Mouse (Mus musculus) left cerebral cortex, postnatal 25 days (tissue): ENCODE measurements at regions not wholly inside any gene's neighbourhood (a gene's known extent, or its start where the extent isn't known, plus 50 kb on each side); places are given as distances from the start of the nearest gene placed in this dataset.

ENCODE experiments used
- DNase-seq, 2 experiments: peaks; one replicate each; pipeline ENCODE4 v3.0.0; 2022; ENCODE audit warnings: low spot score in 2 of 2, mixed read lengths in 1 of 2
- intact Hi-C: fragments of 180-260 bp; cut with DNase I; formaldehyde crosslinking; loops from one replicate; pipeline ENCODE4 v1.15.1; 2025

DNA sequence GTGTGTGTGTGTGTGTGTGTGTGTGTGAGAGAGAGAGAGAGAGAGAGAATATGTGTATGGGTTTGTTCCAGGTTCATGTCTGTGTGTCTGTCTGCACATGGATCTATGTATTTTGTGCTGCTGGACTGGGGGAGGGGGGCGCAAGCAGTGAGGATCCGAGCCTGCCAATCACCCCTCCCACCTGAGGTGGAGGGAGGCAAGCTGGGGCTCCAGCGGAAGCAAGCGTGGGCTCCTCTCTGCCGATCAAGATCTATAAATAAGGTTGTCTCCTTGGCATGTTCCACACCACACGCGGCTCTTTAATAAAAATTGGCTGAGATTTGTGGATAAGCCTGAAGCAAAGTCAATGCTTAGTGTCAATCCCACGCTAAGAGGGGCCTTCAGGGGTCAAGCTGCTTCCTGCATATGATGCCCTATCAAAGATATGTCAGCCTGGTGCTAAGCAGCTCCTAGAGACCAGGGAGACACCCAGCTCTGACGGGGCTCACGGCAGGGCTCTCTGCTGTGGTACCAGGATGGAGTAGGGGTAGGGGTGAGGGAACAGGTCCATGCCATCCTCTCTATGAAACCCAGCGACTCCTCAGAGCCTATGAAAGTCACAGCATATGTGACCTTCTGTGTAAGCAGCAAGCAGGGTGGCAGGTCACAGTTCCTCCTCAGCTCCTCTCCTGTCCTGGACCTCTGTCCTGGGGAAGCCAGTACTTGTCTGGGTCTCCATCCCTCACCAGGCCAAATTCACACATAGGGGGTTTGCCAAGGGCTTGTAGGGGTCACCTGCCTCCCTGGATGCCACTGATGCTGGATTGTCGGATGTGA is 102.0 kb upstream of the Mvb12b start:
- DNase-seq: peak in 1 of 2 experiments; percentile 43
- intact Hi-C loops: no loop called here

DNA sequence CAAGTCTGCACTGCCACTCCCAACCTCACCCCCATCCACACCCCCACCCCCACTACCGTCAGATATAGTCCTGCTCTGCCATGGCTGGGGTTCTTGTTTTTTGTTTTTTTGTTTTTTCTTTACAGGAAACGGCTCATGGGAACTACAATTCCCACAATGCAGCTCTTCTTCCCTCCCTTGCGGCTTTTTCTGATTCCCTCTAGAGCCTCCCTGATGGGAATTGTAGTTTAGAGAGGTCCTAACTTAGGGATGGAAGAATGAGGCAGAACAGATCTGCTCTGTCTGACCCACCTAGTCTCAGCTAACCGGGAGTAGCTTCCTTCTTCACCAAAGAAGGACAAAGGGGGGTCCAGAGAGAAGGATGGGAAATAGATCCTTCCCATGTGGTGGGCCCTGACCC is 98.7 kb upstream of the Mvb12b start:
- peak; percentile 44 to 75 for DNase-seq

DNA sequence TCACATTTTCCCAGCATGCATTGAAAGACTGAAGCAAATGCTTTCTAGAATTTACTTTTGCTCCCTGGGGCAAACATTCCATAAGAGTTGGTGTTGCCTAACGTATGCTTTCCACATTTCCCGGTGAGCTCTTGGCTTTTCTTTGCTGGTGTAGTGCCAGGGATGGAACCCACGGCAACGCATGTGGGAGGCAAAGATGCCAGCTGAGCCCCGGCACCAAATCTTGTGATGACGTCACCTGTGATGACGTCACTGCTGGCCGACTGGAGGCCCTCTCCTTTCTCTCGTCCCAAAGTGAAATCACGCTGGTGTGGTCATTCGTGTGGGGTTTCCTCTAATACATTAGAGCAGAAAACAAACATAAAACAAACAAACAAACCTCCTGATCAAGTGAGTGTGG is 97.6 kb upstream of the Mvb12b start:
- intact Hi-C loops: no loop called here
- DNase-seq: peak in 1 of 2 experiments; percentile 28

More for the DNA sequence above, 98.7 kb upstream of the Mvb12b start:
- intact Hi-C loops: no loop called here

DNA sequence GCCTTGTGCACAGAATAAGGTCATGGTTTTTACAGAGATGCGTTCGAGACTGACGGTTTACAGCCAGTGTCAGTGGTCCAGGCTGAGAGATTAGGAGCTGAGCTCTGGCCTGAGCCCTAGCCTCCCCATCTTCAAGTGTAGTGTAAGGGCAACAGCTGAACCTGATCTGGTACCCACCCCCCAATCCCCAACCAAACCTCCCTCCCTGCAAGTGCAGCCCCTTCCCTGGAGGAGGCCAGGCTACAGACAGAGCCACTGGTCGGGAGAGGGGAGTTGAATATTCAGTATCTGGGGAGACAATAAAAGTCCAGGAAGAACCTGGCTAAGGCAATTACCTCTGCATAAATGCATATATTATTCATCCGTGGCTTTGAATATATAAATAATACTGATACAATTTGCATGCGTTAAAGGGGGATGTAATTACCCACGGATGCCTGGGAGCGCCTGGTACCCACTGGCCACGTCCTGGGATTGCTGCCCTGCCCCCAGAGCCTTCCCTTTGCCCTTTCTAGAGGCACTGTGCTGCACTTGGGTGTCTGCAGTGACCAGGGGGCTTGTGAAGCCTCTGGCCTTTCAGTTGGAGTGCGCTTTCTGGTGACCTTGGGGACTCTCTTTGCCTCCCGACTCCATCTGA is 95.5 kb upstream of the Mvb12b start:
- no peak for DNase-seq
- intact Hi-C loops: no loop called here

DNA sequence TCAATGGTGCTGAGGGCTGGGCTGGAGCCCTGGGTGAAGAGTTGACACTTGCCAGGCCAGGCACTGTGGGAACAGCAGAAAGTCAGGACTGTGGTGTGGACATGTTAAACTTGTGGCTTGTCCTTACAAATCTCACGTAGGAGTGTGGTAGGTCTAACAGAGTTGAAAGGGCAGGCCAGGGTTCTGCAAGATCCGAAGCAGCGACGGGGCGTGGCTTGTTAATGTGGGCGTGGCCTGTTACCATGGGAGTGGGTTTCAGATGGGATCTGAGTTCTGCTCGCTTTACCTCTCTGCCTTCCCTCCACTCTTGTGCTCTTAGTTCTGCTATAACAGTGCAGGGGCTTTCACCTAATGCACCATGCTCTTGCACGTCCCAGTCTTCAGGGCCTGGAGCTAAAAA is 94.2 kb upstream of the Mvb12b start:
- intact Hi-C loops: no loop called here
- no peak for DNase-seq

DNA sequence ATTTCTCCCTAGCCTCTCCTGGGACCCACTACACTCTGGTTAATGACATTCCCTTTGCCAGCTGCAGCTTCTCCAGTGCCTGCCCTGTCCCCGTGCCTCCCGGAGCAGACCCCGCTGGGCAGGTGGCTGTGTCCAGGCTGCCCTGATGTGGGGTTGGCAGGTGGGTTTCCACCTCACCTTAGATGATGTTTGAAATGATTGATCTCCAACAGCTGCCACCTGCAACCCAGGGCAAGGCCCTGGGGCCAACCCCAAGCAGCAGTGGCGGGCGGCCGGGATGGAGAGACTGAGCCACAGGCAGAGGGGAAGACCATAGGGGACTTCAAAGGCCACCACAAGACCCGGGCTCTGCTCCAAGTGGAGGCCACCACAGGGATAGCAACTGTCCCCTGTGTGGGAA is 93.6 kb upstream of the Mvb12b start:
- no peak for DNase-seq
- intact Hi-C loops: no loop called here

DNA sequence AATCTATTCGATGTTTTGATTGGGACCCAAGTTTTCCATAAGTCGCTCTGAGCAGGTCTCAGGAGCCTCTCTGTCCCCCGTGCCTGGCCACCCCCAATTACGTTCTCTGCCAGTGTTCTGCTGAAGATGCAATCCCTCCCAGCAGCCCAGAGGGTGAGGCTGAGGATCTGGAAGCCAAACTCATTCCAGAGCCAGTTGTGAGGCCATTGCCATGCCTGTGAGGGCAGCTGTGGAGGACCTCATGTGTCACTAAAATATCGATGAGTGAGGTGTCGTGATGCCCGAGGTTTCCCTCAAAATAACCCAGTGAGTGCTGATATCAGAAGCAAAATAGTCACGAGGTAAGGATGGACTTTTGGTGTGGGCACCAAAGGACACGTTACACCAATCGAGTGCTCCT is 93.1 kb upstream of the Mvb12b start:
- no peak for DNase-seq

DNA sequence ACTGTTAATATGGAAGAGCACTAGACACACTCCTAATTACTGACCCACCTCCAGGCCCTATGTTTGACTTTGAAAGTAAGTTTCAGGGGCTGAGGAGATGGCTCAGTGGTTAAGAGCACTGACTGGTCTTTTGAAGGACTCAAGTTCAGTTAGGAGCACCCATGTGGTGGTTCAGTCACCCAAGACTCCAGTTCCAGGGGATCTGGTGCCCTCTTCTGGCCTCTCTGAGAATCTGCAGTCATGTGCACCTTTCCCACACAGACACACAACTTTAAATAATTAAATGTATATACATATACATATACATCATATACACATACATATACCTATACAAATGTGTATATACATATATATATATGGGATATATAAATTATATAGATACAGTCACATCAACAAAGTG is 91.5 kb upstream of the Mvb12b start:
- intact Hi-C loops: no loop called here
- DNase-seq: no peak

More for the DNA sequence above, 93.1 kb upstream of the Mvb12b start:
- intact Hi-C loops: no loop called here

DNA sequence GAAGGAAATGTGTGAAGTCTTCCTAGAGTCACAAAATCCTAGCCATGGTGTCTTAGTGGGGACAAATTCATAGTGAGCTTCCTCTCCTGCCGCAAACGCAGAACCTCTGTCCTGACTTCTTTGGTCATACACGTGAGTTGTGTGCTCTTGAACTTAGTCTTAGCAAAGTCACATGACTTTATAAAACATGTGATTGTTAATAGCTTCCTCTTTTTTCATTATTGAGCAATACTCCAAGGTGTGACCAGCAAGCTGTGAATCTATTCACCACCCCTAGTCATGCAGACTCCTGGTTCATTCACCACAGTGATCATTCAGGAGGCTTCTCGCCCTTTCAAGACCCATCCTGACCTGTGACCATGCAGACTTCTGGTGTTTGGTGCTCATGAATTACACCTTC is 90.8 kb upstream of the Mvb12b start:
- intact Hi-C loops: no loop called here
- DNase-seq: no peak

DNA sequence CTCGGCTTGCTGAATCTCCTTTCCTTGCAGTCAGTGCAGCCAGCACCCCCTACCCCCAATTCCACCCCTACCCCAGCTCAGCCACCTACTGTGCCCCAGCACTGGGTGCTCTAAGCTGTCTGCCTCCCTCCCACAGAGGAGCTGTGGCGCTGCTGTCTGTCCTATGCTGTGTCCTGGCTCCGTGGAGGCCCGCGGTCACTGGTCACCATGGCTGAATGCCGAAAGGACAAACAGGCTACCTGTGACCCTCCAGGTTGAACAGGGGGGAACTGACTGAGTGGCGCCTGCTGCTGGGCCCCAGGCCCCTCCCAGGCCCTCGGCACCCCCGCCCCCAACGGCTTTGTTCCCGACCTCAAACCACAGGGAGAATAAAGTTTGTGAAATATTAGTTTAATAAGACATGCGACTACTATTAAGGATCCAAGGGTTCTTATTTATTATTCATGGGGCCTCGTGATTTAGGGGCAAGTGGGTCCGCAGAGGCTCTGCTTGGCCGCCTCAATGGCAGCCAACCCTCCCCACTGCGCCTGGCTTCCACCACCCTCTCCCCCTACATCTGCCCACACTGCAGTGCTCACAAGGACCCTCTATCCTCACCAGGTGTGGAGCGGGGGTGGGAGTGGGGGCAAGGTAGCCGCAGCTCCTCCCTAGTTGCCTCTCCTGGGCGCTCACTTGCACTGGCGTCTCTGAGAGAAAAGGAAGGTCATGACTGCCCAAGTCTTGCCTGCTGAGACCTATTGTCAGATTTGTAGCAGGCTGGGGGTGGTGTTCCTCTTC is 90.0 kb upstream of the Mvb12b start:
- DNase-seq: no peak
- intact Hi-C loops: no loop called here

DNA sequence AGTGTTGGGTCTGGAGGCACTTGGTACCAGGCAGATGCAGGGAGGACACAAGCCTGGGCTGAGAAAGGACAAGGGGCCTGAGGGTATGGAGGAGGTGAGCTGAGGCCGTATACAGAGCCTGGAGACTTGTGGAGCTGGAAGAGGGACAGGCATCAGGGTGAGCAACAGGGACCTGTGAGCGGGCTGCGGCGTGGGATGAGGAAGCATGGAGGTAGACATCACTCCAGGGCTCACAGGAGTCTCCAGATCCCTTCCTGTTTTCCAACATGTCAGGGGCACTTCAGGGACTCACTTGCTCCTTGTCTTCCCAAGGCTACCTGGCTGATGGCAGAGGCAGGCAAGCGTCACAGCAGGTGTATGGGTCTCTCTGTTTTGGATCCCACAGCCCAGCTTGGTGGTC is 89.4 kb upstream of the Mvb12b start:
- intact Hi-C loops: no loop called here
- DNase-seq: no peak

DNA sequence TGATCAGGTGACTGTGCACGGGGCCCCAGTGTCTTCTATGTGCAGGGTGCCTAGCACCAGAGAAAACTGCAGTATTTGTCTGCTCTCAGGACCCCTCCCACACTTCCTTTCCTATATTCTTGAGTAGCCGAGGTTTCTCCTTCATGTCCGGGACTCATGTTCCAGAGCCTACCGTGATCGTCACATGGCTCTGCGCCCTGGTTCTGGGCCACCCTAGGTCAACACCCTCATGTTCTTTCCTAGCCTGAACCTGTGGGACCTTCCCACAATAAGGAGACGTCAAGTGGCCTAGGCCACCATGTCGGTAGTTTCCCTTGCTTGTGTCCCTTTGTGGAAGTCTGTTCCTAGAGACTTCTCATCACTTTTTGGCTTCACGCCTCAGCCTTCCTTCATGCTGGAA is 88.4 kb upstream of the Mvb12b start:
- intact Hi-C loops: no loop called here

DNA sequence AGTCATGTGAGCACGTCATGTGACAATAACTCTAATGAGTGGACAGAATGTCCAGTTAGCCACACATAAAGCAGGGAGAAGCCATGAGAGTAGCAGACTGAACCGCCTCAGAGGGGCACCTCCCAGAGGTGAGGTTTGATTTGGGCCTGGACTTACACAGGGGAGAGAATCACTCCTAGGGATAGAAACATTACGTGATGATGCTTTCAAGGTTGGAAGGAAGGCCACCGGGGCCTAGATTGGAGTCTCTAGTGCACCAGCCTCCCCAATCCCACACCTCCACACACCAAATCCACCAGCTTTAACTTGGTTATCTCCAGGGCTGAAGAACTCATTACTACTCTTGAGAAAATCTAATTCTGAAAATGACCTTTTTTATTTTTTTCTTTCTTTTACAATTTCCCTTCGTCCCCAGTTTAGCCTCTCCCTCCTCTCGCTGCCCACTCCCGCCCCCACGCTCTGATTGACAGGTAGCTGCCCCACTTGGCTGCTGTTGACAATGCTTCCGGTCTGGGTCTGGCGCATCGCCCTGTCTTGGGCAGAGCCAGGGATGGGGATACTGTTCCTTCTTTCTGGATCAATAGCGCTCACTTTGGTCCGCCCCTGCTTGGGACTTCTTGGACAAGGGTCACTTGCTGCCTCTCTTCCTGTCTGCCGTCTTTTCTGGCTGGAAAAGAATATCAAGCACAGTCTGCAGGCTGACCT is 87.8 kb upstream of the Mvb12b start:
- intact Hi-C loops: no loop called here
- DNase-seq: peak in 1 of 2 experiments; percentile 28

More for the DNA sequence above, 88.4 kb upstream of the Mvb12b start:
- no peak for DNase-seq

DNA sequence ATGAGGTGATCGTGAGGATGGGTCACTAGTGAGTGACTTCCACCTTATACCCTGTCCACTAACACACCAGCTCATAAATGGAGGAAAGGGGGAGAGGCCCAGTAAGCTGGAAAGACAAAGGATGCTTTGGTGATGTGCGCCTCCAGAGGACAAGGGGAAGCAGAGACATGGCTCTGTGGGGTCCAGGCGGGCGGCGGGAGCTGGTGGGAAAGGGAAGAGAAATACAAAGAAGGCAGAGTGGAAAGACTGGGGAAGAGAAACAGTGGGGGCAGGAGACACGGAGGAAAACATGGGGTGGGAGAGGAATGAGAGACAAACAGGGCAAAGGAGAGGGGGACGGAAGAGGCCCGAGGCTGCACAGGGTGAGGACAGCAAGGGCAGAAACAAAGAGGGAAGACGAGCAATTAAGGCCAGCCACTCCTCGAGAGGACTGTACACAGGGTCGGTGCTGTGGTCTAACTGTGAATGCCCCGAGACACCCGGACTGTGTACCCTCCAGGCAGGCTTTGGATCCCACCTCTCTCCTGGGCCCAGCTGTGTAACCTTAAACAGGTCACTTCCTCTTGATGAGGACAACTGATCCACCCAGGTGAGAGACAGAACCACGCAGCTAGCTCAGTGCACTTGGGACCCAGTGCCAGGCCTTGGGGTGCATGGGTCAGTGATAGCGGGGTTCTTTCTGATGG is 87.1 kb upstream of the Mvb12b start:
- DNase-seq: no peak
- intact Hi-C loops: loop anchor here (5.0 kb wide), 3 partner anchors 228 to 542 kb away; no protein-coding TSS in a partner anchor

DNA sequence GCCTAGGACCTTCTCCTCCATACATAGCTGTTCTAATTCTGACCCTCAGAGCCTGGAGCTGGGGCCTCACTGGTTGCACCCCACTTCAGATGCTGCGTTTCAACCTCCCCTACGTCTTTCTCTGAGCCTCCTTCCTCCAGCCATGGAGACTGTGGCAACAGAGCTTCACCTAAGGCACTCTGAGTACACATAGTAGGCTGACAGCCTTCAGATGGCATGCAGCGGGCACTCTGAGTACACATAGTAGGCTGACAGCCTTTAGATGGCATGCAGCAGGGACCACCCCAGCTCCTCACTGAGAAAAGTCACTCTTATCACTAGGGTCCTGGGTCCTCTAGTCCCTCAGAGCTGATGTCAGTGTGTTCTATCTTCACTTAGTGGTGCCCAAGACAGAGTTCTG is 86.3 kb upstream of the Mvb12b start:
- intact Hi-C loops: loop anchor here (5.0 kb wide), 3 partner anchors 227 to 543 kb away; no protein-coding TSS in a partner anchor
- no peak for DNase-seq

DNA sequence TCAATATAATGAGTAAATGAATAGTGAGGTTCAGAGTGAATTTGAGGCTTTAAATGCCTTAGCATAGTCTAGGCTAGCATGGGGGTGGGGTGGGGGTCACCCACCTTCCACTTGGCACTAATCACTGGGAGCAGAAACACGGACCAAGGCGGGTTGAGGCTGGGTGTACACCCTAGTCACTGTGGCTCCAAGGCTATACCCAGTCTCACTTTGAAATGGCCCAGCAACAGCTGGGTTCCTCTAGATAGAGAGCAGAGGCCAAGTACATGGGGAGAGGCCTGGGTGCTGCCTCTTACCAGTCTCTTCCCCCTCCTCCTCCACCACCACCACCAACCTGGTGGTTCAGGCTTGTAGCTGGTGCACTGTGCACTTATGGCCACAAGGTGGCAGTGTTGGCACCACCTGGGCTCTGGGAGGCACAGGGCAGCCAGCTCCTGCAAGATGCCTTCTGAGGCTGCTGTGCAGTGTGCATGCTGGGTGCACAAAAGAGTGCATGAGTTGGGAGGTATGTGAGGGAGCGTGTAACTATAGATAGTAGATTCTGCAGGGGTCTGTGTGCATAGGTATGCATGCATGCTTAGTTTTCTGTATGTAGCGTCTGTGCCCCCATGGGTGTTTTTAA is 85.6 kb upstream of the Mvb12b start:
- peak; percentile 84 to 87 for DNase-seq

DNA sequence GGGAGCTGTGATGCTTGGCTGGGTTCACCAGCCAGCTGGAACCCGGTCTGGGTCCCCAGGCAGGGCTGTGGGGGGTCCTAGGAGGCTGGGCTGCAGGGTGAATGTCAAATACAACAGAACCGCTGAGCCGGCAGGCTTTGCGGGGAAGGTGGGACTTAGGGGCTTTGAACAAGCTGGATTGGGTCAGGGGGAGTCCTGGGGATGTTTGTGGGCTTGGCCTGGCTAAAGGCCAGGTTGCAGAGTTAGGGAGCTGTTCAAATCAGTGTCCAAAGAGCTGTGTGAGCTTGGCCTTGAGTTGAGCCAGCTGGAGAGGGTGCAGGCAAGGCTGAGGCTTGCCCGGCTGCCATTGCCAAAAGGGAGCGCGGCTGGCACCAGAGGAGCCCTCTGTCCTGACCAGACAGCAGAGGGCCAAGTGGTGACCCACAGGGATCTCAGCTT is 79.3 kb upstream of the Mvb12b start:
- intact Hi-C loops: no loop called here
- DNase-seq: peak in 1 of 2 experiments; percentile 23

More for the DNA sequence above, 85.6 kb upstream of the Mvb12b start:
- intact Hi-C loops: loop anchor here (2.0 to 5.0 kb wide), 4 partner anchors 226 to 665 kb away; no protein-coding TSS in a partner anchor

DNA sequence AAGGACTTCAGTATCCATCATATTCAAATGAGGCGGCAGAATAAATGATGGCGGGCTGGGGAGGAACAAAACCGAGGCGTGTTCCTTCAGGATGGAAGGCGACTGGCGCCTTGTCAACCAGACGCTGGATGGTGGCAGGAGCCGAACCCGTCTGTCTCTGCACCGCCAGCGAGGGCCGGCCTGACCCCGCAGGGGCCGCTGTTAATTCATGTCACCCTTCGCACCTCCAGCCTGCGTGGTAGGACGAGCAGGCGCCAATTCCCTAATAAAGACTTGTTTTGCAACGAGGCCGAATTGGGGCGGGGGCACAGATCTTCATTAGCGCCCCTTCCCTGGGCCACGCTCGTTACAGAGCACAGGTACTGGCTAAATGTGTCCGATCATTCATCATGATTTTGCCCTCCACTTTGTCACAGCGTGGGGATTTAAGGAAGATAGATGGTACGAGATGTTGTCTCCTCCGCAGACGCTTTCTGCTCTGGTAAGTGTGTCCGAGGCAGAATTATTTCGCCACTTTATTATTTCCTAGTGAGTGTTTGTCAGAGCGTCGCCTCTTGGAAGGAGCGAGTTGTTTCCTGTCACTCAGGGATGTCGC is 78.7 kb upstream of the Mvb12b start:
- intact Hi-C loops: no loop called here
- DNase-seq: no peak
